Mouse (Mus musculus) erythroblast, embryonic 14.5 days (primary cell): ENCODE results near the gene Col27a1.

Experiments used
- GATA1 ChIP-seq: IDR thresholded peaks from 2 replicates; pipeline ENCODE4 v1.6.1; 2012; ENCODE audit warnings: low read length, inconsistent platforms, mixed read lengths
- TAL1 ChIP-seq: IDR thresholded peaks from 3 replicates; pipeline ENCODE4 v1.6.1; 2012; ENCODE audit warnings: low read length, inconsistent platforms, mixed read lengths

DNA sequence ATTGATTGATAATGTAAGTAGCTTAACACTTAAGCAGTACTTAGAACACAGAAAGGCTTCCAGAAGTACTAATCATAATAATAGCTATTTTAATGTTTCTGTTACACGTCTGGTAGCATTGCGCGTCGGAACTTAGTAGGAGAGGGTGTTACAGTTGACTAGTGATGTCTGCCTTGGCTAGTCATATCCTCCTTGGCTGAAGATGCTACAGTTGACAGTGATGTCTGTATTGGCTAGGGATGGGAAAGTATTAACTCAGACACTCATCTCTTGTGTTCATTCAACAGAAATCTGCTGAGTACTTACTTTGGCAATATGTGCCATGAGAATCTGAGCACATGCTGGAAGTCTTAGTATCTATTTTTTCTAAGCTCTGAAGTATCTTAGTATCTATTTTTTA, 53.3 kb downstream of the Col27a1 start:
- TF ChIP-seq TAL1 = no peak
- TF ChIP-seq GATA1 = no peak
